Mouse (Mus musculus) brain, embryonic 14.5 days (tissue): Measurements from ENCODE around the gene Hecw2.

ENCODE experiments used
- CTCF ChIP-seq: fragments of 200-500 bp; IDR thresholded peaks from 2 replicates; pipeline ENCODE4 v1.5.1; 2012; ENCODE audit warnings: inconsistent platforms, mild to moderate bottlenecking, moderate library complexity, borderline replicate concordance; ENCODE audit not compliant: insufficient read depth, insufficient read length; ENCODE audit errors: extremely low read depth
- POLR2A ChIP-seq: fragments of 200-500 bp; IDR thresholded peaks from 2 replicates; pipeline ENCODE4 v1.6.1; 2012; ENCODE audit warnings: mild to moderate bottlenecking, inconsistent platforms, borderline replicate concordance; ENCODE audit not compliant: poor library complexity, insufficient read depth, insufficient read length, severe bottlenecking; ENCODE audit errors: extremely low read depth

DNA sequence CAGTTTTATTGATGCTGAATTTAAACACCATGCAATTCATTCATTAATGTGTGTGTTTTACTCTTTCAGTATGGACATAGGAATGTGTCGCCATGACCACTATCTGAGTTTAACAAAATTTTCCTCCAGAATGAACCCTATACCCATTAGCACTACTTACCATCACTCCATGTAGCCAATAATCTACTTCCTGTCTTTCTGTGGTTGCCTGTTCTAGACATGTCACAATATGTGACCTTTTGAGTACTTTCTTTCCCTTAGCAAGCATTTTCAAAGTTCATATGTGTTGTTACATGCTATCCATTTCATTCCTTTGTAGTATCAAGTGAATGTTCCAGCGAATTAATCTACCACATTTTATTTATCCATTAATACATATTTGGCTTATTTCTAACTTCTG lies 294.6 kb downstream of the Hecw2 start:
- no peak for TF ChIP-seq POLR2A
- no peak for TF ChIP-seq CTCF
